Mouse (Mus musculus) liver, adult 2 months (tissue): ENCODE results near the gene Znhit3. TPM values are rescaled to one million over a fixed set of nuclear protein-coding genes. Genes with fewer than 3 reads are reported as not detected.

Experiments
- DNase-seq: peaks from one replicate; pipeline ENCODE4 v3.0.0-alpha.2; 2011; ENCODE audit warnings: low read depth, low spot score; ENCODE audit errors: extremely low read depth
- H3K27ac ChIP-seq: fragments of 200-500 bp; replicated peaks from 2 replicates; pipeline ENCODE4 v1.5.1; 2012; ENCODE audit warnings: low read depth, mild to moderate bottlenecking, control low read depth, inconsistent platforms, low read length; ENCODE audit not compliant: insufficient read depth
- H3K27me3 ChIP-seq: fragments of 200-500 bp; 2 replicates; pipeline ENCODE4 v1.6.1; 2012; ENCODE audit warnings: mild to moderate bottlenecking, moderate library complexity, low read length, inconsistent platforms; ENCODE audit not compliant: control insufficient read depth, insufficient read depth
- H3K36me3 ChIP-seq: fragments of 200-500 bp; 2 replicates; pipeline ENCODE4 v1.6.1; 2012; ENCODE audit warnings: low read length, inconsistent platforms; ENCODE audit not compliant: control insufficient read depth, insufficient read depth
- H3K4me1 ChIP-seq: fragments of 200-500 bp; 2 replicates; pipeline ENCODE4 v1.6.1; 2011; ENCODE audit warnings: low read length; ENCODE audit not compliant: control insufficient read depth, insufficient read depth
- H3K4me3 ChIP-seq: fragments of 200-500 bp; 2 replicates; pipeline ENCODE4 v1.5.1; 2011; ENCODE audit warnings: low read depth, mild to moderate bottlenecking, control low read depth, low read length, moderate library complexity; ENCODE audit not compliant: insufficient read depth
- H3K79me2 ChIP-seq: fragments of 200-500 bp; 2 replicates; pipeline ENCODE4 v1.6.1; 2012; ENCODE audit warnings: inconsistent platforms, mild to moderate bottlenecking, low read length, moderate library complexity; ENCODE audit not compliant: control insufficient read depth, insufficient read depth
- H3K9ac ChIP-seq: fragments of 200-500 bp; 2 replicates; pipeline ENCODE4 v1.6.1; 2012; ENCODE audit warnings: low read depth, mild to moderate bottlenecking, control low read depth, inconsistent platforms, low read length
- CTCF ChIP-seq: fragments of 200-500 bp; IDR thresholded peaks from 2 replicates; pipeline ENCODE4 v1.5.1; 2011; ENCODE audit warnings: low read depth, low read length, control low read depth
- POLR2A ChIP-seq: fragments of 200-500 bp; IDR thresholded peaks from 2 replicates; pipeline ENCODE4 v1.6.1; 2011; ENCODE audit warnings: low read length, control low read depth; ENCODE audit not compliant: insufficient read depth; ENCODE audit errors: extremely low read depth
- WGBS: fragments of 180-500 bp; shearing (Covaris S2); methylation state at CpG from one replicate; pipeline ENCODE4 v1.1.7; 2018; 5-methylcytosine and 5-hydroxymethylcytosine counted together
- polyA plus RNA-seq: library from polyadenylated mRNA; depleted of rRNA; stranded (reverse); fragments of >200 nt; gene quantifications from 2 replicates; pipeline ENCODE4 v1.2.3, GENCODE M21; 2012
- total RNA-seq: library from RNA; depleted of rRNA; stranded (reverse); fragments of >200 nt; gene quantifications from 2 replicates; pipeline ENCODE4 v1.2.3, GENCODE M21; 2014

Gene Znhit3
- total and polyA plus RNA-seq, 2 experiments, result 5.4 to 10.0 TPM

DNA sequence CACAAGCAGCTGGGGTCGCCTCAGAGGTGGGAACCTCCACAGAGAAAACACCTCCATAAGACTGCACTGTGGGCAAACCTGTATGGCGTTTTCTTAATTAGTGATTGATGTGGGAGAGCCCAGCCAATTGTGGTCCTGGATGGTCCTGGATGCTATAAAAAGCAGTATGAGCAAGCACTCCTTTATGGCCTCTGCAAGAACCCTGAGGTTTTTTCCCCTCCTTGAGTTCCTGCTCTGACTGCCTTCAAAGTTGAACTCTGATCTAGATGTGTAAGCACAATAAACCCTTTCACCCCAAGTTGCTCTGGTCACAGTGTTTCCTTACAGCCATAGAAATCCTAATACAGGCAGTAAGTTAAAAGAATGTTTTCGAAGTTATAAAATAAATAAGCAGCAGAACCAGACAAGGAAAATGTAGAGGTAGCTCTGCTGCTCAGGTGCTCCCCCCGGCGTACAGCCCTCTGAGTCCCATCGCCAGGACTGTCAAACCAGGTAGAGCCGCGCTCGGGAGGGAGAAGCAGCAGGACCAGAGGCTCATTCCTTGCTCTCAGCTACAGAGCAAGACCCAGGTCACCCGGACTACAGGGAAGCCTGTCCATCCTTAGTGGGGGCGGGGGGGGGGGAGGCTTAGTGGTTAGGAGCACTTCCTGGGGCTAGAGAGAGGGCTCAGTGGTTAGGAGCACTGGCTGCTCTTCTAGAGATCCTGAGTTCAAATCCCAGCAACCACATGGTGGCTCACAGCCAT, 29.2 kb downstream of the Znhit3 start:
- no peak for DNase-seq
- Histone ChIP-seq H3K79me2 (no peaks in the 10 kb centered on the region), H3K27me3 (no peaks in the 10 kb centered on the region), H3K27ac (no peak overlapping the region), H3K4me3 (no peak overlapping the region), H3K9ac (no peak overlapping the region), H3K4me1 (no peaks in the 10 kb centered on the region; the same call in 1 of the 2 replicates), H3K36me3 (peaks cover 2% of the 10 kb centered on the region; the same call in 1 of the 2 replicates)
- TF ChIP-seq POLR2A (no peak), CTCF (no peak)
- 93% methylated on average over 11 of the region's 11 CpGs for WGBS

DNA sequence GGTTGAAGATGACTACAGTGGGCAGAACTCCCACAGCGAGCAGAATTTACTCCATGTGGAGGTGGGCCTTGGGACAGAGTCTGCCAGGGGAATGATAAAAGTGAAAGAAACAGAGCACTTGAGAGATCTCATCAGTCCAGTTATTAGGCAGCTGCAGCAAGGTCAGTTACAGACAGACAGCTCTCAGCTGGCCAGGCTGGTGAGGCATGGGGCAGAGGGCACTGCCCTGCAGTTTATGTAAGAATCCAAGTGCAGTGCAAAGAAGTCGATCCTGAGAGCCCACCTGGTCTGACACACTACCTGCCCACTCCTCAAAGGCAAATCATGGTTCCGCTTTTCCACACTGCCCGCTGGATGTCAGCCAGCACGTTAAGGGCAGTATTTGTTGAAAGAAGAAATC, 29.9 kb downstream of the Znhit3 start:
- no peak overlapping the region for H3K4me3 ChIP-seq
- H3K27ac ChIP-seq, result no peak overlapping the region
- H3K4me1 ChIP-seq, result no peaks in the 10 kb centered on the region; the same call in 1 of the 2 replicates
- H3K79me2 ChIP-seq, result no peaks in the 10 kb centered on the region
- no peak overlapping the region for H3K9ac ChIP-seq
- 81% methylated on average over 5 of the region's 5 CpGs for WGBS
- H3K36me3 ChIP-seq, result peaks cover 2% of the 10 kb centered on the region; the same call in 1 of the 2 replicates
- TF ChIP-seq POLR2A (no peak), CTCF (no peak)
- DNase-seq, result peak; percentile 56
- no peaks in the 10 kb centered on the region for H3K27me3 ChIP-seq

DNA sequence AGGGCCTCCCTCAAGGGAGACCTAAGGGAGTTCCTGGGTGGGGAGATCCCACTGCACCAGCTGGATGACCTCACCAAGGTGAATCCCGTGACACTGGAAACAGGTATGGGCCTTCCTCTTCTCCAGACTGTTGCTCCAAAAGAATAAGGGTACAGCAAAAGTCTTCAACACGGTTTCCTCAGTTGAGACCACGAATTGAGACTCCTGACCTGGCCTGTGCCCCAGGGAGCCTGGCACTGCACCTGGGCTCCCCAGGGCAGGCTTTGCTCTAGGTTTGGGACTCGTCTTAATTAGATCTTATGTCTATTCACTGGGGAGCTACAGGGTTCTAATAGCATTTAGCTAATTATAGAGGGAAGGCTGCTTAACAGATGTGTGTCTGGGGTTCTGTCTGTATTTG, 30.9 kb downstream of the Znhit3 start:
- H3K36me3 ChIP-seq, result peaks cover 2% of the 10 kb centered on the region; the same call in 1 of the 2 replicates
- H3K79me2 ChIP-seq, result no peaks in the 10 kb centered on the region
- H3K27ac ChIP-seq, result no peak overlapping the region
- no peak for DNase-seq
- TF ChIP-seq POLR2A (no peak), CTCF (no peak)
- no peak overlapping the region for H3K9ac ChIP-seq
- 88% methylated on average over 4 of the region's 4 CpGs for WGBS
- H3K27me3 ChIP-seq, result no peaks in the 10 kb centered on the region
- H3K4me3 ChIP-seq, result no peak overlapping the region
- H3K4me1 ChIP-seq, result no peaks in the 10 kb centered on the region; the same call in 1 of the 2 replicates

DNA sequence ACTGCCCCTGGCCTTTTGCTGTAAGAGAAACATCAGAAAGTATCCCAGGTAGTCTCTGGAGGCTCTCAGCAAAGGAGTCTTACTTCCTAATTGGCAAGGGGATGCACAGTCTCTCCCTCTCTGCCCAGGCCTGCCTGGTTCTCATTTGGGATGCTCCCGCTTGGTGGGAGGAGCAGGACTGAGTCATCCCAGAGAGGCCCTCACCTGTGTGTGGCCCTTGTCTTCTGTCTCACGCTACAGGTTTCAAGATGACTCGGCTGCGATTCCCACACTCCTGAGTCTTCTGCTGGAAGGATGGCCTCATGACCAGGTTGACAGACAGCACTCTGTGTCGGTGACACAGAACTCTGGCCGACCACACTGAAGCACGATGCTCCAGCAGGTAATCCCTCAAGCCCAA, 33.8 kb downstream of the Znhit3 start:
- Histone ChIP-seq H3K4me1 (0 out of 2 replicates have a peak, but pooled peaks cover 3% of the 10 kb centered on the region), H3K36me3 (peaks cover 1% of the 10 kb centered on the region; the same call in 1 of the 2 replicates), H3K27me3 (no peaks in the 10 kb centered on the region), H3K4me3 (no peak overlapping the region), H3K79me2 (peaks cover 5% of the 10 kb centered on the region; the same call in 1 of the 2 replicates), H3K27ac (no peak overlapping the region), H3K9ac (no peak overlapping the region)
- 94% methylated on average over 7 of the region's 7 CpGs for WGBS
- no peak for DNase-seq
- TF ChIP-seq POLR2A (no peak), CTCF (no peak)

DNA sequence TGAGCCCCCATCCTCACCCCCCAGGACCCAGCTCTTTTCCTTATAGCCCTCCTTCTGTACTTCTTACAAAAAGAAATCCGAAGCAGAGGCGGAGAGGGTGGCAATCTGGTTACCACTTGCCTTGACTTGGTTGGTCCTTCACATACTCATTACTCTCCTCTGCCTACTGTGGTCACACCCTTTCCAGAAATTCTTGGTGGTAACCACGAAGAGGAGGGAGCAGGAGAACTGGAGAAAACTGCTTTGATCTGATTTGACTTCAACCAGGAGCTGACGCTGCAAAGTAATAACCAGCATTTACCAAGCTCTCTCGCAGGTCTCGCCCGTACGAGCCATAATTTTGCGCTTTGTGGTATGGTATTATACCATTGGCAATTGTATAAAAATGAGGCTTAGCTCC, 35.2 kb downstream of the Znhit3 start:
- Histone ChIP-seq H3K79me2 (peaks cover 5% of the 10 kb centered on the region; the same call in 1 of the 2 replicates), H3K4me3 (peak overlapping the region; percentile 82), H3K9ac (peak overlapping the region; percentile 85; the same call in 1 of the 2 replicates), H3K27ac (no peak overlapping the region), H3K4me1 (0 out of 2 replicates have a peak, but pooled peaks cover 3% of the 10 kb centered on the region), H3K27me3 (no peaks in the 10 kb centered on the region), H3K36me3 (peaks cover 3% of the 10 kb centered on the region; the same call in 1 of the 2 replicates)
- no peak for DNase-seq
- TF ChIP-seq CTCF (no peak), POLR2A (no peak)
- 67% methylated on average over 9 of the region's 9 CpGs for WGBS

DNA sequence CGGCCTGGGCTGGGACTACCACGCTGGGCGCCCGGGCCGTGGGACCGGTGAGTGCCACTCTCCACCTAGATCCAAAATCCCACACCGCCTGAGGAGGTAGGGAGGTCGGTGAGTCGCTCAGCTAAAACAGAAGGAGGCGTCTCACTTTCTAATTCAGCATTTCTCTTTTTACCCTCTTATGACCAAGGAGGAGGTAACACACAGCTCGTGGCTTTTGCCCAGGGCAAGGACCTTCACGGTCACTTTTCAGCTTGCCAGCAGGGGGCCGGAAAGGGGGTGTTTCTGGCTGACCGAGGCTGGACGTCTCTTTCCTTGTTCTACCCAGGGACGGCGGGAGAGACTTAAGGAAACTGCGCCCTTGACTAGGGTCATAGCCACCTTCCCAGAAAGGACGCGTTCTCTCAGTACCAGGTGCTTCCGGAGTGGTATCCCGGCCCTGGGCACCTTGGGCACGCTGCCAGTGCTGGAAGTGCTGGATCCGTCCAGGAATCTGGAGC, 35.7 kb downstream of the Znhit3 start:
- H3K4me3 ChIP-seq, result peak overlapping the region; percentile 82
- TF ChIP-seq CTCF (peak; percentile 53), POLR2A (no peak)
- DNase-seq, result no peak
- peak overlapping the region; percentile 85 for H3K9ac ChIP-seq
- H3K4me1 ChIP-seq, result 0 out of 2 replicates have a peak, but pooled peaks cover 3% of the 10 kb centered on the region
- H3K79me2 ChIP-seq, result peaks cover 5% of the 10 kb centered on the region; the same call in 1 of the 2 replicates
- peaks cover 3% of the 10 kb centered on the region; the same call in 1 of the 2 replicates for H3K36me3 ChIP-seq
- no peaks in the 10 kb centered on the region for H3K27me3 ChIP-seq
- under 1% methylated on average over 24 of the region's 24 CpGs for WGBS
- peak overlapping the region; percentile 70 for H3K27ac ChIP-seq
